Mouse (Mus musculus): Measurements from ENCODE around the gene Sag. TPM values are rescaled to one million over a fixed set of nuclear protein-coding genes. Genes with fewer than 3 reads are reported as not detected.

Gene Sag
- polyA plus RNA-seq, 1 experiment from 2014 or later = 0.68 TPM

DNA sequence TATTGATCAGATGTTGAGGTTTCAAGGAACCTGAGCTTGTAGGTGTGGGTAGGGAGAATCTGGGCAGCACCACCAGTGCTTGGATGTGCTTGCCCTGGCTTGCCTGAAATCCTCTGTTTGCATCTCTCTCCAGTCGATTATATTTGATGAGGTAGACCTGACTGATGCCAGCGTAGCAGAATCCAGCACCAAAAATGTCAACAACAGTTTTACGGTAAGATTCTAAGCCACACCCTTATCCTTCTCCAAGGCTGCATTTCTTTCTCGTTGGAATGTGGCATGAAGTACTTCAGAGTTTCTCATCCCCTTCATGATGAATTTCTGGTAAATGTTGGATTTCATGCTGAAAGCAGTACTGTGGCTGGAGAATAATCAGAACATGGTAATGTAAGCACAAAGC is 78.2 kb downstream of the Sag start:
- Histone ChIP-seq H3K9ac (ENCODE audit: low read depth, low read length) (no peak overlapping the region), H3K27ac (peak overlapping the region; percentile 43; the same call in 1 of the 2 replicates), H3K4me1 (replicated peaks; ENCODE audit: insufficient read depth, low read length) (peaks cover 13% of the 10 kb centered on the region; the same call in 1 of the 2 replicates), H3K27me3 (ENCODE audit: insufficient read depth, low read length) (no peaks in the 10 kb centered on the region), H3K9me3 (replicated peaks; ENCODE audit: low read length) (no peaks in the 10 kb centered on the region), H3K36me3 (ENCODE audit: insufficient read depth, low read length) (no peaks in the 10 kb centered on the region), H3K4me3 (replicated peaks; ENCODE audit: low read depth, low read length) (no peak overlapping the region), H3K4me2 (ENCODE audit: low read length) (no peak overlapping the region)
- WGBS = 63% methylated on average over 4 of the region's 4 CpGs
- no peak for TF ChIP-seq CTCF (IDR thresholded peaks at IDR 0.05; ENCODE audit: low read depth)
- ATAC-seq (replicated peaks; ENCODE audit: low FRiP score, low read depth) (no peak), DNase-seq (ENCODE audit: low spot score) (no peak)

GRCm38 (mm10) chr1:87882554-87882953 is 79.1 kb downstream of the Sag start:
- Histone ChIP-seq H3K9ac (ENCODE audit: low read depth, low read length) (no peak overlapping the region), H3K4me2 (ENCODE audit: low read length) (no peak overlapping the region), H3K4me1 (replicated peaks; ENCODE audit: insufficient read depth, low read length) (peaks cover 13% of the 10 kb centered on the region; the same call in 1 of the 2 replicates), H3K27ac (no peak overlapping the region), H3K36me3 (ENCODE audit: insufficient read depth, low read length) (no peaks in the 10 kb centered on the region), H3K4me3 (replicated peaks; ENCODE audit: low read depth, low read length) (no peak overlapping the region), H3K9me3 (replicated peaks; ENCODE audit: low read length) (no peaks in the 10 kb centered on the region), H3K27me3 (ENCODE audit: insufficient read depth, low read length) (no peaks in the 10 kb centered on the region)
- TF ChIP-seq CTCF (IDR thresholded peaks at IDR 0.05; ENCODE audit: low read depth) = no peak
- ATAC-seq (replicated peaks; ENCODE audit: low FRiP score, low read depth) (no peak), DNase-seq (ENCODE audit: low spot score) (no peak)

DNA sequence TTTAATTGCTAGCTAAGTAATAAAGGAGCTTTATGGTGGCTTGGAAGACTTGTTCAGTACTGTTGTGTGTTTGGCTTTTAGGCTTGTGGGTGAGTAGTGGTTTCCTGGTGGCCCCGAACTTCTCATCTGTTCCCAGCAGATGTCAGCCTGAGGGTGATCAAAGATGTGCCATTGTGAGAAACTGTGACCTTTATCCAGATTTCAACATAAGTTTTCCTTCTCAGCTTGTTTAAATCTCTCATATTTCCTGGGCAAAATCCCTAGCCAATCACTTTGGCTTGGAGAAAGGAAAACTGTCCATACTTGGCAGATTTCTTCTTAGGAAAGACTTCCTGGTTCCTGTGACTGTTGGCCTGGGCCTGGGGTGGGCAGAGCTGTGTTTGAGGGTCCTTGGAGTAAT is 87.5 kb downstream of the Sag start:
- Histone ChIP-seq H3K9me3 (replicated peaks; ENCODE audit: low read length) (no peaks in the 10 kb centered on the region), H3K9ac (ENCODE audit: low read depth, low read length) (no peak overlapping the region), H3K4me1 (replicated peaks; ENCODE audit: insufficient read depth, low read length) (no peaks in the 10 kb centered on the region), H3K27me3 (ENCODE audit: insufficient read depth, low read length) (no peaks in the 10 kb centered on the region), H3K27ac (no peak overlapping the region), H3K4me2 (ENCODE audit: low read length) (no peak overlapping the region), H3K4me3 (replicated peaks; ENCODE audit: low read depth, low read length) (no peak overlapping the region), H3K36me3 (ENCODE audit: insufficient read depth, low read length) (no peaks in the 10 kb centered on the region)
- TF ChIP-seq CTCF (IDR thresholded peaks at IDR 0.05; ENCODE audit: low read depth) = no peak
- DNase-seq (ENCODE audit: low spot score) = no peak
- ATAC-seq (replicated peaks; ENCODE audit: low FRiP score, low read depth) = no peak
- WGBS = 59% methylated on average over 1 of the region's 1 CpGs

DNA sequence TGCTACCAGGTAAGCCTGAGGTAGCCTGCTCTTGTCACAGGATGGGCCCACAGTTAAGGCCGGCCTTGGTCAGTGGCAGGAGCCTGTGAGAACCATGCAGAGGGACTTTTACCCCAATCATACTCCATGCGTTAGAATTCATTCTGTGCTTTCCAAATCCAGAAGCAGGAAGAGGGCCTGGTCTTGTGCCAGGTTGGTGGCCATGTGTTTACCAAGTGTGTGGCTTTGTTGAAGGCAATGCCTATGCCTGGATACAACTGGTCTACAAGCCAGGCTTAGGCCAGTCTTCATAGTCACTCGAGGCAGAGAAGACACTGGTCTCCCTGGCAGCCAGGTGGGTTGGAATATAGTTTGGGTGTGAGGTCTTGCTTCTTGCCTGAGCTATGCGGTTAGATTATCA is 88.2 kb downstream of the Sag start:
- DNase-seq (ENCODE audit: low spot score) (no peak), ATAC-seq (replicated peaks; ENCODE audit: low FRiP score, low read depth) (no peak)
- Histone ChIP-seq H3K36me3 (ENCODE audit: insufficient read depth, low read length) (no peaks in the 10 kb centered on the region), H3K27ac (no peak overlapping the region), H3K9ac (ENCODE audit: low read depth, low read length) (no peak overlapping the region), H3K4me3 (replicated peaks; ENCODE audit: low read depth, low read length) (no peak overlapping the region), H3K4me2 (ENCODE audit: low read length) (no peak overlapping the region), H3K9me3 (replicated peaks; ENCODE audit: low read length) (no peaks in the 10 kb centered on the region), H3K27me3 (ENCODE audit: insufficient read depth, low read length) (no peaks in the 10 kb centered on the region), H3K4me1 (replicated peaks; ENCODE audit: insufficient read depth, low read length) (no peaks in the 10 kb centered on the region)
- TF ChIP-seq CTCF (IDR thresholded peaks at IDR 0.05; ENCODE audit: low read depth) = no peak
- 86% methylated on average over 4 of the region's 4 CpGs for WGBS

DNA sequence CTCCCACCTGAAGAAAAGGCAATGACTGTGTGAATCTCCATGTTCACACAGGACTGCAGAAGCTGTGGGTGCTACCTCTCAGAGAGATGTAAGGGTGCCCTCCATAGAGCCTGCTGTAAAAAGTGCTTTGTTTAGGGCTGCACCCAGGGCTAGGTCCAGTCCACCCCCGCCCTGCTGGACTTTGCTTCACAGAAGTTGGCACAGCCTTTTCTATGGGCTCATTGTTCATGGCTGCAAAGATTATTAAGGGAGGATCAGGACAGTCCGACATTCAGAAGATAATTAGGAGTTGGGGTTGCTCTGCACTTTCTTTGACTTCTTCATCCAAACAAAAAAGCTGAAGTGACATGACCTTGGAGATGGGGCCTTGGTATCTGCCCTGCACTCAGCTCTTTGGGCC is 89.0 kb downstream of the Sag start:
- Histone ChIP-seq H3K4me2 (ENCODE audit: low read length) (no peak overlapping the region), H3K4me1 (replicated peaks; ENCODE audit: insufficient read depth, low read length) (no peaks in the 10 kb centered on the region), H3K27me3 (ENCODE audit: insufficient read depth, low read length) (no peaks in the 10 kb centered on the region), H3K27ac (no peak overlapping the region), H3K36me3 (ENCODE audit: insufficient read depth, low read length) (no peaks in the 10 kb centered on the region), H3K4me3 (replicated peaks; ENCODE audit: low read depth, low read length) (no peak overlapping the region), H3K9ac (ENCODE audit: low read depth, low read length) (no peak overlapping the region), H3K9me3 (replicated peaks; ENCODE audit: low read length) (no peaks in the 10 kb centered on the region)
- TF ChIP-seq CTCF (IDR thresholded peaks at IDR 0.05; ENCODE audit: low read depth) = no peak
- DNase-seq (ENCODE audit: low spot score) (no peak), ATAC-seq (replicated peaks; ENCODE audit: low FRiP score, low read depth) (no peak)
- 78% methylated on average over 2 of the region's 2 CpGs for WGBS

DNA sequence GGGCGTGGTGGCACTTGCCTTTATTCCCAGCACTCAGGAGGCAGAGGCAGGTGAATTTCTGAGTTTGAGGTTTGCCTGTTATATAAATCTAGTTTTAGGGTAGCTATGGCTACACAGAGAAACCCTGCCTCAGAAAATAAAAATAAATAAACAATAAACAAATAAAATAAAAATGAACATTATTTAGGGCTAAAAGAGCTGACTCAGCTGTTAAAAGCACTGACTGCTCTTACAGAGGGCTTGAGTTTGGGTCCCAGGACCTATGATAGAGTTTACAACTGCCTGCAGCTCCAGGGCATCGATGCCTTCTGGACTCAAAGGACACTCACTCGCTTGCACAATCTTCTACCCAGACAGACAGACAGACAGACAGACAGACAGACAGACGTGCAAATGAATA is 89.9 kb downstream of the Sag start:
- H3K36me3 ChIP-seq (ENCODE audit: insufficient read depth, low read length) = no peaks in the 10 kb centered on the region
- no peak for ATAC-seq (replicated peaks; ENCODE audit: low FRiP score, low read depth)

More for the DNA sequence above, 89.9 kb downstream of the Sag start:
- H3K27me3 ChIP-seq (ENCODE audit: insufficient read depth, low read length) = no peaks in the 10 kb centered on the region
- TF ChIP-seq CTCF (IDR thresholded peaks at IDR 0.05; ENCODE audit: low read depth) = no peak
- H3K9me3 ChIP-seq (replicated peaks; ENCODE audit: low read length) = no peaks in the 10 kb centered on the region
- no peak for DNase-seq (ENCODE audit: low spot score)
- H3K4me3 ChIP-seq (replicated peaks; ENCODE audit: low read depth, low read length) = no peak overlapping the region
- 94% methylated on average over 4 of the region's 4 CpGs for WGBS
- H3K4me1 ChIP-seq (replicated peaks; ENCODE audit: insufficient read depth, low read length) = no peaks in the 10 kb centered on the region
- H3K27ac ChIP-seq = no peak overlapping the region
- no peak overlapping the region for H3K4me2 ChIP-seq (ENCODE audit: low read length)
- no peak overlapping the region for H3K9ac ChIP-seq (ENCODE audit: low read depth, low read length)

Other genes starting within 250 kb of the Sag start
- 4.3 and 4.4 TPM in 2 replicates for gene Ngef, start 229.8 kb upstream of the Sag start, polyA plus RNA-seq (2015; fragmentation: Nextera tagmentation; extraction: Ambion mirVana)
- gene Inpp5d, start 183.4 kb upstream of the Sag start, polyA plus RNA-seq (2015; fragmentation: Nextera tagmentation; extraction: Ambion mirVana) = 4.0 and 6.6 TPM in 2 replicates
- gene Atg16l1, start 47.8 kb upstream of the Sag start, polyA plus RNA-seq (2015; fragmentation: Nextera tagmentation; extraction: Ambion mirVana) = 20.8 and 21.9 TPM in 2 replicates
- 19.3 and 19.8 TPM in 2 replicates for gene Dgkd, start 49.6 kb downstream of the Sag start, polyA plus RNA-seq (2015; fragmentation: Nextera tagmentation; extraction: Ambion mirVana)
- gene Usp40, start 204.9 kb downstream of the Sag start, polyA plus RNA-seq (2015; fragmentation: Nextera tagmentation; extraction: Ambion mirVana) = 18.7 and 22.6 TPM in 2 replicates